Mouse (Mus musculus) embryonic facial prominence, embryonic 13.5 days (tissue): ENCODE measurements at regions not wholly inside any gene's neighbourhood (a gene's known extent, or its start where the extent isn't known, plus 50 kb on each side); places are given as distances from the start of the nearest gene placed in this dataset.

Experiments used
- ATAC-seq: fragments of 200-750 bp; cut with Nextera tagmentation; 2 replicates; pipeline ENCODE4 v1.8.0; 2017; ENCODE audit warnings: low read depth; ENCODE audit not compliant: insufficient number of reproducible peaks, insufficient read depth, low FRiP score, low TSS enrichment
- H3K27ac ChIP-seq: fragments of 300-500 bp; sonication (generic); 2 replicates; pipeline ENCODE4 v1.5.1; 2015; ENCODE audit warnings: moderate library complexity, mild to moderate bottlenecking, inconsistent platforms
- H3K27me3 ChIP-seq: fragments of 300-500 bp; sonication (generic); 2 replicates; pipeline ENCODE4 v1.6.1; 2015; ENCODE audit warnings: mild to moderate bottlenecking, inconsistent platforms
- H3K36me3 ChIP-seq: fragments of 300-500 bp; sonication (generic); 2 replicates; pipeline ENCODE4 v1.6.1; 2015; ENCODE audit warnings: mild to moderate bottlenecking, inconsistent platforms
- H3K4me1 ChIP-seq: fragments of 300-500 bp; sonication (generic); 2 replicates; pipeline ENCODE4 v1.6.1; 2015; ENCODE audit warnings: inconsistent platforms
- H3K4me2 ChIP-seq: fragments of 300-500 bp; sonication (generic); 2 replicates; pipeline ENCODE4 v1.6.1; 2015; ENCODE audit warnings: moderate library complexity, mild to moderate bottlenecking, inconsistent platforms
- H3K4me3 ChIP-seq: fragments of 300-500 bp; sonication (generic); 2 replicates; pipeline ENCODE4 v1.5.1; 2015; ENCODE audit warnings: mild to moderate bottlenecking, inconsistent platforms
- H3K9ac ChIP-seq: fragments of 300-500 bp; sonication (generic); 2 replicates; pipeline ENCODE4 v1.6.1; 2015; ENCODE audit warnings: mild to moderate bottlenecking, inconsistent platforms
- H3K9me3 ChIP-seq: fragments of 300-500 bp; sonication (generic); 2 replicates; pipeline ENCODE4 v1.6.1; 2016; ENCODE audit warnings: inconsistent platforms
- WGBS: fragments of 180-500 bp; shearing (Covaris S2); methylation state at CpG from one replicate; pipeline ENCODE4 v1.1.7; 2015; ENCODE audit warnings: mixed read lengths; 5-methylcytosine and 5-hydroxymethylcytosine counted together

GRCm38 (mm10) chr17:42169391-42170018 lies 146.2 kb upstream of the Ptchd4 start:
- no peak overlapping the region for H3K4me2 ChIP-seq
- ATAC-seq: no peak

GRCm38 (mm10) chr17:42188531-42188930 lies 127.2 kb upstream of the Ptchd4 start:
- H3K4me2 ChIP-seq: no peak overlapping the region
- no peaks in the 10 kb centered on the region for H3K27me3 ChIP-seq
- H3K27ac ChIP-seq: no peak overlapping the region
- no peaks in the 10 kb centered on the region for H3K36me3 ChIP-seq
- H3K4me3 ChIP-seq: no peak overlapping the region
- no peaks in the 10 kb centered on the region for H3K4me1 ChIP-seq
- no peak overlapping the region for H3K9ac ChIP-seq
- 96% methylated on average over 1 of the region's 1 CpGs for WGBS
- H3K9me3 ChIP-seq: no peaks in the 10 kb centered on the region
- ATAC-seq: no peak

More at GRCm38 (mm10) chr17:42169391-42170018, 146.2 kb upstream of the Ptchd4 start:
- Histone ChIP-seq H3K27me3 (no peaks in the 10 kb centered on the region), H3K4me3 (no peak overlapping the region), H3K9me3 (no peaks in the 10 kb centered on the region), H3K9ac (no peak overlapping the region), H3K36me3 (no peaks in the 10 kb centered on the region), H3K27ac (no peak overlapping the region), H3K4me1 (no peaks in the 10 kb centered on the region)
- 90% methylated on average over 1 of the region's 1 CpGs for WGBS

- Histone ChIP-seq H3K27ac (no peak overlapping the region), H3K36me3 (no peaks in the 10 kb centered on the region), H3K4me2 (no peak overlapping the region), H3K4me3 (no peak overlapping the region), H3K27me3 (no peaks in the 10 kb centered on the region), H3K9me3 (no peaks in the 10 kb centered on the region), H3K4me1 (no peaks in the 10 kb centered on the region), H3K9ac (no peak overlapping the region)
- WGBS: 76% methylated on average over 8 of the region's 8 CpGs
- no peak for ATAC-seq
Observed at GRCm38 (mm10) chr17:42190206-42190902, 125.4 kb upstream of the Ptchd4 start.
